Mouse (Mus musculus) hindbrain, embryonic 10.5 days (tissue): ENCODE data around the gene Pex19. TPM values are rescaled to one million over a fixed set of nuclear protein-coding genes. Genes with fewer than 3 reads are reported as not detected.

Source experiments
- DNase-seq: peaks from one replicate; pipeline ENCODE4 v3.0.0-alpha.2; 2017; ENCODE audit warnings: low spot score
- H3K27ac ChIP-seq: fragments of 300-500 bp; sonication (generic); 2 replicates; pipeline ENCODE4 v1.5.1; 2016; ENCODE audit warnings: mild to moderate bottlenecking, moderate library complexity
- H3K27me3 ChIP-seq: fragments of 300-500 bp; sonication (generic); 2 replicates; pipeline ENCODE4 v1.6.1; 2016; ENCODE audit warnings: mild to moderate bottlenecking; ENCODE audit not compliant: poor library complexity, insufficient read depth, severe bottlenecking
- H3K36me3 ChIP-seq: fragments of 300-500 bp; sonication (generic); 2 replicates; pipeline ENCODE4 v1.6.1; 2016; ENCODE audit warnings: mild to moderate bottlenecking, moderate library complexity
- H3K4me1 ChIP-seq: fragments of 300-500 bp; sonication (generic); replicated peaks from 2 replicates; pipeline ENCODE4 v1.6.1; 2016; ENCODE audit warnings: mild to moderate bottlenecking
- H3K4me3 ChIP-seq: fragments of 300-500 bp; sonication (generic); 2 replicates; pipeline ENCODE4 v1.5.1; 2016; ENCODE audit warnings: mild to moderate bottlenecking, moderate library complexity
- H3K9me3 ChIP-seq: fragments of 300-500 bp; sonication (generic); 2 replicates; pipeline ENCODE4 v1.6.1; 2016; ENCODE audit warnings: mild to moderate bottlenecking, moderate library complexity
- WGBS: fragments of 180-500 bp; shearing (Covaris S2); methylation state at CpG from one replicate; pipeline ENCODE4 v1.1.7; 2016; 5-methylcytosine and 5-hydroxymethylcytosine counted together
- polyA plus RNA-seq: library from polyadenylated mRNA; unstranded; fragments of >200 nt; fragmentation: Nextera tagmentation; extraction: Ambion mirVana; gene quantifications from 2 replicates; pipeline ENCODE4 v1.2.1, GENCODE M21; 2016

Gene Pex19
- polyA plus RNA-seq, 1 experiment from 2014 or later, result 210 TPM

- peaks cover 98% of the 10 kb centered on the region for H3K36me3 ChIP-seq
- H3K4me1 ChIP-seq, result no peaks in the 10 kb centered on the region
- peaks cover 4% of the 10 kb centered on the region; the same call in 1 of the 2 replicates for H3K9me3 ChIP-seq
- no peak overlapping the region for H3K27ac ChIP-seq
- 89% methylated on average over 5 of the region's 5 CpGs for WGBS
- no peak overlapping the region for H3K4me3 ChIP-seq
- no peaks in the 10 kb centered on the region for H3K27me3 ChIP-seq
- DNase-seq, result no peak
Measured at GRCm38 (mm10) chr1:172173181-172173580, 46.6 kb downstream of the Pex19 start.

GRCm38 (mm10) chr1:172177791-172178190, 51.2 kb downstream of the Pex19 start:
- H3K4me1 ChIP-seq, result no peaks in the 10 kb centered on the region
- no peaks in the 10 kb centered on the region for H3K27me3 ChIP-seq
- 91% methylated on average over 7 of the region's 7 CpGs for WGBS
- no peak overlapping the region for H3K27ac ChIP-seq
- H3K36me3 ChIP-seq, result peaks cover 97% of the 10 kb centered on the region
- DNase-seq, result no peak
- no peak overlapping the region for H3K4me3 ChIP-seq
- no peaks in the 10 kb centered on the region for H3K9me3 ChIP-seq

- 89% methylated on average over 7 of the region's 7 CpGs for WGBS
- Histone ChIP-seq H3K4me1 (no peaks in the 10 kb centered on the region), H3K4me3 (no peak overlapping the region), H3K36me3 (peaks cover 97% of the 10 kb centered on the region), H3K27ac (no peak overlapping the region), H3K9me3 (no peaks in the 10 kb centered on the region), H3K27me3 (no peaks in the 10 kb centered on the region)
- DNase-seq, result no peak
Measured at GRCm38 (mm10) chr1:172179102-172179501, 52.5 kb downstream of the Pex19 start.

GRCm38 (mm10) chr1:172180881-172181280, 54.3 kb downstream of the Pex19 start:
- WGBS, result 78% methylated on average over 4 of the region's 4 CpGs
- DNase-seq, result no peak
- Histone ChIP-seq H3K27me3 (no peaks in the 10 kb centered on the region), H3K9me3 (no peaks in the 10 kb centered on the region), H3K4me1 (no peaks in the 10 kb centered on the region), H3K27ac (no peak overlapping the region), H3K4me3 (no peak overlapping the region), H3K36me3 (peaks cover 94% of the 10 kb centered on the region)

- Histone ChIP-seq H3K36me3 (peaks cover 94% of the 10 kb centered on the region), H3K9me3 (no peaks in the 10 kb centered on the region), H3K4me1 (no peaks in the 10 kb centered on the region), H3K27me3 (no peaks in the 10 kb centered on the region), H3K4me3 (no peak overlapping the region), H3K27ac (no peak overlapping the region)
- DNase-seq, result no peak
- WGBS, result 94% methylated on average over 3 of the region's 3 CpGs
Measured at GRCm38 (mm10) chr1:172181777-172182176, 55.2 kb downstream of the Pex19 start.

GRCm38 (mm10) chr1:172183056-172183455, 56.5 kb downstream of the Pex19 start:
- H3K4me1 ChIP-seq, result no peaks in the 10 kb centered on the region
- H3K27me3 ChIP-seq, result no peaks in the 10 kb centered on the region
- no peak overlapping the region for H3K4me3 ChIP-seq
- no peaks in the 10 kb centered on the region for H3K9me3 ChIP-seq
- 95% methylated on average over 6 of the region's 6 CpGs for WGBS
- no peak overlapping the region for H3K27ac ChIP-seq
- no peak for DNase-seq
- peaks cover 96% of the 10 kb centered on the region for H3K36me3 ChIP-seq

GRCm38 (mm10) chr1:172183915-172184314, 57.4 kb downstream of the Pex19 start:
- Histone ChIP-seq H3K4me3 (no peak overlapping the region), H3K27me3 (no peaks in the 10 kb centered on the region), H3K27ac (no peak overlapping the region), H3K9me3 (no peaks in the 10 kb centered on the region), H3K4me1 (no peaks in the 10 kb centered on the region), H3K36me3 (peaks cover 96% of the 10 kb centered on the region)
- no peak for DNase-seq

Other genes with a start within 250 kb of the Pex19 start
- not detected in 2 replicates for gene Gm10521, start 231.1 kb upstream of the Pex19 start, polyA plus RNA-seq
- 0.06 TPM in 1 of 2 replicates, not detected in the other for gene Slamf6, start 209.2 kb upstream of the Pex19 start, polyA plus RNA-seq
- 46.0 and 72.6 TPM in 2 replicates for gene Vangl2, start 98.3 kb upstream of the Pex19 start, polyA plus RNA-seq
- gene Nhlh1, start 69.2 kb upstream of the Pex19 start, polyA plus RNA-seq, result 9.9 and 16.3 TPM in 2 replicates
- gene Copa, start 44.2 kb upstream of the Pex19 start, polyA plus RNA-seq, result 173 and 187 TPM in 2 replicates
- 112 and 127 TPM in 2 replicates for gene Ncstn, start 44.0 kb upstream of the Pex19 start, polyA plus RNA-seq
- 120 and 125 TPM in 2 replicates for gene Dcaf8, start 21.3 kb downstream of the Pex19 start, polyA plus RNA-seq
- 295 and 370 TPM in 2 replicates for gene Pea15a, start 80.0 kb downstream of the Pex19 start, polyA plus RNA-seq
- gene Casq1, start 93.1 kb downstream of the Pex19 start, polyA plus RNA-seq, result 1.3 and 2.0 TPM in 2 replicates
- gene Atp1a4, start 131.7 kb downstream of the Pex19 start, polyA plus RNA-seq, result not detected in 2 replicates
- 63.5 and 142 TPM in 2 replicates for gene Igsf8, start 134.9 kb downstream of the Pex19 start, polyA plus RNA-seq
- gene Atp1a2, start 171.3 kb downstream of the Pex19 start, polyA plus RNA-seq, result 2.1 and 2.3 TPM in 2 replicates
- 0.11 and 0.71 TPM in 2 replicates for gene Kcnj9, start 202.6 kb downstream of the Pex19 start, polyA plus RNA-seq
- 0.31 and 0.77 TPM in 2 replicates for gene Kcnj10, start 214.5 kb downstream of the Pex19 start, polyA plus RNA-seq
- 8.7 and 10.5 TPM in 2 replicates for gene Pigm, start 249.8 kb downstream of the Pex19 start, polyA plus RNA-seq